Mouse (Mus musculus) olfactory bulb, adult 2 months (tissue): ENCODE measurements at regions not wholly inside any gene's neighbourhood (a gene's known extent, or its start where the extent isn't known, plus 50 kb on each side); places are given as distances from the start of the nearest gene placed in this dataset.
"Not testable (repeated sequence)": the region's sequence is repeated elsewhere in the genome, so short reads cannot be mapped to it uniquely, and the experiment has no call there.

Source experiments
- H3K27ac ChIP-seq: fragments of 200-500 bp; 2 replicates; pipeline ENCODE4 v1.5.1; 2012; ENCODE audit warnings: low read depth, low read length; ENCODE audit not compliant: insufficient read depth
- H3K4me1 ChIP-seq: fragments of 200-500 bp; 2 replicates; pipeline ENCODE4 v1.6.1; 2012; ENCODE audit warnings: low read length; ENCODE audit not compliant: control insufficient read depth, insufficient read depth
- H3K4me3 ChIP-seq: fragments of 200-500 bp; 2 replicates; pipeline ENCODE4 v1.5.1; 2012; ENCODE audit warnings: mild to moderate bottlenecking, low read depth, low read length, moderate library complexity; ENCODE audit not compliant: insufficient read depth
- CTCF ChIP-seq: fragments of 200-500 bp; IDR thresholded peaks from 2 replicates; pipeline ENCODE4 v1.5.1; 2012; ENCODE audit warnings: low read depth, mild to moderate bottlenecking, low read length, moderate library complexity; ENCODE audit not compliant: insufficient read depth
- POLR2A ChIP-seq: fragments of 200-500 bp; IDR thresholded peaks from 2 replicates; pipeline ENCODE4 v1.6.1; 2012; ENCODE audit warnings: mild to moderate bottlenecking, low read depth, low read length, moderate library complexity; ENCODE audit not compliant: insufficient read depth
- WGBS: fragments of 180-500 bp; shearing (Covaris S2); methylation state at CpG from one replicate; pipeline ENCODE4 v1.1.7; 2018; 5-methylcytosine and 5-hydroxymethylcytosine counted together

- TF ChIP-seq CTCF (no peak), POLR2A (no peak)
- Histone ChIP-seq H3K4me3 (no peak overlapping the region), H3K27ac (no peak overlapping the region), H3K4me1 (peaks cover 2% of the 10 kb centered on the region)
- WGBS = 67% methylated on average over 5 of the region's 5 CpGs
Measured at GRCm38 (mm10) chr2:92800667-92801066, 114.2 kb upstream of the Syt13 start.

- 69% methylated on average over 1 of the region's 1 CpGs for WGBS
- TF ChIP-seq POLR2A = no peak
- TF ChIP-seq CTCF = no peak
- no peak overlapping the region for H3K4me3 ChIP-seq
- no peak overlapping the region for H3K27ac ChIP-seq
- peaks cover 35% of the 10 kb centered on the region for H3K4me1 ChIP-seq
Measured at GRCm38 (mm10) chr2:92804916-92805315, 110.0 kb upstream of the Syt13 start.

- H3K27ac ChIP-seq = no peak overlapping the region
- no peak for TF ChIP-seq CTCF
- TF ChIP-seq POLR2A = no peak
- 43% methylated on average over 4 of the region's 4 CpGs for WGBS
- H3K4me1 ChIP-seq = peaks cover 35% of the 10 kb centered on the region
- no peak overlapping the region for H3K4me3 ChIP-seq
Measured at GRCm38 (mm10) chr2:92805761-92806160, 109.1 kb upstream of the Syt13 start.

- Histone ChIP-seq H3K4me3 (no peak overlapping the region), H3K4me1 (peaks cover 35% of the 10 kb centered on the region), H3K27ac (peak overlapping the region; percentile 58)
- 37% methylated on average over 7 of the region's 7 CpGs for WGBS
- no peak for TF ChIP-seq POLR2A
- no peak for TF ChIP-seq CTCF
Measured at GRCm38 (mm10) chr2:92806481-92807195, 108.3 kb upstream of the Syt13 start.

- Histone ChIP-seq H3K4me1 (peaks cover 35% of the 10 kb centered on the region), H3K4me3 (no peak overlapping the region), H3K27ac (no peak overlapping the region)
- 35% methylated on average over 8 of the region's 8 CpGs for WGBS
- TF ChIP-seq CTCF (no peak), POLR2A (no peak)
Measured at GRCm38 (mm10) chr2:92807404-92807803, 107.5 kb upstream of the Syt13 start.

- 81% methylated on average over 4 of the region's 4 CpGs for WGBS
- Histone ChIP-seq H3K4me1 (peaks cover 42% of the 10 kb centered on the region), H3K4me3 (no peak overlapping the region), H3K27ac (no peak overlapping the region)
- no peak for TF ChIP-seq CTCF
- TF ChIP-seq POLR2A = no peak
Measured at GRCm38 (mm10) chr2:92808121-92808520, 106.8 kb upstream of the Syt13 start.

- Histone ChIP-seq H3K27ac (no peak overlapping the region), H3K4me1 (peaks cover 50% of the 10 kb centered on the region), H3K4me3 (no peak overlapping the region)
- TF ChIP-seq POLR2A (no peak), CTCF (no peak)
- 15% methylated on average over 3 of the region's 3 CpGs for WGBS
Measured at GRCm38 (mm10) chr2:92809226-92809625, 105.7 kb upstream of the Syt13 start.

GRCm38 (mm10) chr2:92809681-92810323 is 105.1 kb upstream of the Syt13 start:
- 61% methylated on average over 4 of the region's 4 CpGs for WGBS
- TF ChIP-seq POLR2A = no peak
- TF ChIP-seq CTCF = no peak
- no peak overlapping the region for H3K27ac ChIP-seq
- no peak overlapping the region for H3K4me3 ChIP-seq
- peaks cover 50% of the 10 kb centered on the region for H3K4me1 ChIP-seq

- peaks cover 45% of the 10 kb centered on the region for H3K4me1 ChIP-seq
- H3K27ac ChIP-seq, H3K4me3 ChIP-seq: not testable (repeated sequence)
- WGBS = 14% methylated on average over 6 of the region's 6 CpGs
Measured at GRCm38 (mm10) chr2:92810956-92811355, 103.9 kb upstream of the Syt13 start.
